Mouse (Mus musculus) T-helper 2 cell (primary cell): ENCODE data around the gene 4933425L06Rik.

Source experiments
- in situ Hi-C: fragments of 300-600 bp; cut with MboI, MseI; formaldehyde crosslinking; loops from one replicate; pipeline ENCODE4 v1.15.1; 2025; ENCODE audit warnings: high pct_unique_total_duplicates

Gene 4933425L06Rik

DNA sequence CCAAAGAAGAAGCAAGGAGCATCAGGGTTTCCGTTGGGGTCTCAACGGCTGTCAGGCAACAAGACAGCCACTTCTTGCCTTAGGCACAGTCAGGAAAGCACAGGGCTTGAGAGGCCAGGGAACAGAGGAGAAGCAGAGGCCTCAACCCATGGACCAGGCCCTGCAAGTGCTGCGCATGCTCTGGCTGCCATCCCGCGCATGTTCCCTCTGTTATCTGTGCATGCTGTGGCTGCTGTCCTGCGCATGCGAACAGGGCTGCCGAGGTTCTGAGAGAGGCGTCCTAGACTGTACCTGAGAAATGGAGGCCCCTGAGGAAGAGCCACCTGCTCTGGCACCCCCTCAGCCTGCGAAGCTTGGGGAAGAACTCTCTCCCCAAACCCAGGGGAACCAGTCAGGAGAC lies at the start of gene 4933425L06Rik:
Gene 4933425L06Rik (plus strand): TSS at position 261 of the 400 bp plus-strand sequence.
- in situ Hi-C loops: no loop called here

DNA sequence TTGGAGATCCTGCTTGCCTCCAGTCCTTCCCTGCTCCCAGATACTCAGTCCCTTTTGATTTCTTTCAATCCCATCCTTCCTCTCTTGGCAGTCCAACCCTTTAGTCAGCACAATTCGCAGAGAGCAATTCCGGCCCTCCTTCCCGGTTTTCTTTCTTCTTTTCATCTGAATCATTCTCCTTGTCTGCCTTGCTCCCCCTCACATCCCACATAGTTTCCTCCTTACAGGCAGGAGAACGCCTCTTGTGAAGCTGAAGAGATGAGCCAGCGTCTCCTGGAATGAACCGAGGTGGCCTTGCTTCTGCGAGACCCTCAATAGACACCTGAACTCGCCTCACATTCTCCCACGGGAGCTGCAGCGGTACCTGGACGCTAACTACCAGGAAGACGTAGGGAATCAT lies 44.1 kb upstream of the 4933425L06Rik start:
- in situ Hi-C loops: no loop called here

DNA sequence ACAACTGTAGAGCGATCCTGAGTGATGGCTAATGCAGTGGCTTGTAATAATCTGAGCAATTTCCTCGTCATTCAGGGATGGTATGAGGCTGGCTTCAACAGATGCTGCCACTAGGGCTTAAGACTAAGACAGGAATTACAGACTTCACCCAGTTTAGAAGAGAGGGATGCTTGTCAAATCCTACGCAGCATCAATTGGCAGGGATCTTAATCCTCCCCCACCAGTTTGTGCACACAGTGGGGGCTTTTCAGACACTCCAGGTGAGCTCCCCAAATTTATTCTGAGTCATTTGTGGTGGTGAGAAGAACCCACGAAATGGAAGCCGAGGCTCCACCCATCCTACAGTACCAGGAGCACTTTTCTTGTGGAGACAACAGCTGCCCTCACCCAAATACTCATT lies 43.6 kb upstream of the 4933425L06Rik start:
- in situ Hi-C loops: no loop called here

DNA sequence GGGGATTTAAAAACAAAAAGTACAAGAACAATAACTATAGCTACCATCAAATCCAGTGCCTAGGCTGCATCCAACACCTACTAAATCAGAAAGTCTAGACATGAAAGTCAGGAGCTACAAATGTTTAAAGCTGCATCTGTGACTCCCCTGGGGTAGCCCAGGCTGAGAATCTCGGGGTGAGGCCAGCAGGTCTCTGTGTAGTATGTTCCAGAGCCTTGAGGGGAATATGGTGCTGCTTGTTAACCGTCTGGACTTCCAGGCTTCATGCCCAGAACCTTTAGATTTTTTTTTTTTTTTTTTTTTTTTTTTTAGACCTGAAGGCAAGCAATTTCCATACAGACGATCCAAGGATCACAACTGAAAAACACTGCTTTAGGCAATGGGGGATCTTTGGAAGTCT lies 38.0 kb upstream of the 4933425L06Rik start:
- in situ Hi-C loops: no loop called here

DNA sequence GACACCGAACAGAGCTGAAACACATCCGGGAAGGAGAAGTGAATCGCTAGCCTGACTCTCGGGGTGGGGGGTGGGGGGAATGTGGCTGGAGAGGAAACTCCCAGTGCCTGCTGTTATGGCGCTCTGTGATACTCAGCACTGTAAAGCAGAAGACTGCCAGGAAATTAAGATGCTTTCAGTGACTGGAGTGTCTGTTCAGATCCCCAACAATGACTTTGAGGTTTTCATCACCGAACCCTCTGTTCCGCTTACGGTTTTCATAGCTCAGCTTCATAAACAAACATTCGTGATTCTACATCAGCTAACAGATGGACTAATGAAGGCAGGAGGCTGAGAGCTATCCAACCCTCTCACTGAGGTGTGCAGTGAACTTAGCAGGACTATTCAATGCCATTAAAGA lies 34.5 kb upstream of the 4933425L06Rik start:
- in situ Hi-C loops: no loop called here

DNA sequence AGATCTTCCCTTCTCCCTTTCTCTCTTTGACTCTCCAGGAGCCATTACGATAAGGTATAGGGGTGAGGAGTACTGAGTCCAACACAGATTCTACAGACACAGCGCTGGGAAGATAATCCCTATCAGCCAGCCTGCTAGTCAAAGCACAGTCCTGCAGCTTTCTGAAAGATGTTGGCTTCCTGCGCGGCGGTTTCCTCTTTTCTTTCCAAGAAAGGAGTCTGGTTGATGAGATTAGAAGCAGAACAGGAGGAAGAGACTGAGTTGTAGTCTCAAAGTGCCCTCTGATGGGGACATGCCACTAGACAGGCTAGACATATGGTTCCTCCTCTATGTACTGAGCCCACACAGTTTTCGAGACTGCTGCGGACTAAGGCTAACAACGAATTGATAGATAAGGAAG lies 33.3 kb upstream of the 4933425L06Rik start:
- in situ Hi-C loops: no loop called here

- in situ Hi-C loops: no loop called here
Observed at GRCm38 (mm10) chr13:105051432-105051831, 30.5 kb upstream of the 4933425L06Rik start.

DNA sequence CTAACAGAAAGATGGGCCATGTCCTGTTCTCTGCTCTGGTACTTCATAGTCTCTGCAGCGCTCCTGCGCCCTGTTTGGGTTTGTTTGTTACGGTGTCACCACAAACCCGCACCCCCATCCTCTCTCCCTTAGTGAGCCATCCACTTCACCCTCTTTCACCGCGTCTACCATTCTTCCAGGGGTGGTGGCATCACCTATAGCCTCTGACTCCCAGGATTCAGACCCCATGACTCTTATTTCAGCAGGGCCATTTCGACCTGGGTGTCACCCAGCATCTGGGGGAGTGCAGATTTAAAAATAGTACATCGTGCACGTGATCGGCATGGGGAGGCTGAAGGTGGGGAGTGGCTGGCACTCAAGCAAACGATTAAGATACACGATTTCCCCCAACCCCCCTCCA lies 28.3 kb upstream of the 4933425L06Rik start:
- in situ Hi-C loops: no loop called here

GRCm38 (mm10) chr13:105054181-105054940 lies 27.6 kb upstream of the 4933425L06Rik start, which contains the start of gene Rgs7bp:
Gene Rgs7bp (minus strand): TSS chr13:105054930.
- in situ Hi-C loops: no loop called here

DNA sequence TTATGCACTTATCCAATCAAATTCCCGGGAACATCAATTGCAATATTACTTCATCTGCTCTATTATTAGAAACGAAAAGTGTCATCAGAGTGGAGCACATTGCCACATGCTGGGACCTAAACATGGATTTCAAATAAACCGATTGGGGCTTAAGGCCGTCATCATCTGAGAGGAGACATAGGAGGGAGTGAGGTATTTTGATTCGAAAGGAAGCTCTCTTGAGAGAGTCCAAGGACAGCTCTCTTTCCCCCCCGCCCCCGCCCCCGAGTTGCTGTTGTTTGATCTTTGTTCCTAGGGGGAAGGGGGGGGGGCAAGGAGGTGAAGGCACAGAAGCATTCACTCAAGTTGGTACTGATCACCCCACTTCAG lies 27.0 kb upstream of the 4933425L06Rik start:
- in situ Hi-C loops: no loop called here

- in situ Hi-C loops: no loop called here
Observed at GRCm38 (mm10) chr13:105055374-105055773, 26.5 kb upstream of the 4933425L06Rik start.

GRCm38 (mm10) chr13:105066119-105066518 lies 15.8 kb upstream of the 4933425L06Rik start:
- in situ Hi-C loops: no loop called here

DNA sequence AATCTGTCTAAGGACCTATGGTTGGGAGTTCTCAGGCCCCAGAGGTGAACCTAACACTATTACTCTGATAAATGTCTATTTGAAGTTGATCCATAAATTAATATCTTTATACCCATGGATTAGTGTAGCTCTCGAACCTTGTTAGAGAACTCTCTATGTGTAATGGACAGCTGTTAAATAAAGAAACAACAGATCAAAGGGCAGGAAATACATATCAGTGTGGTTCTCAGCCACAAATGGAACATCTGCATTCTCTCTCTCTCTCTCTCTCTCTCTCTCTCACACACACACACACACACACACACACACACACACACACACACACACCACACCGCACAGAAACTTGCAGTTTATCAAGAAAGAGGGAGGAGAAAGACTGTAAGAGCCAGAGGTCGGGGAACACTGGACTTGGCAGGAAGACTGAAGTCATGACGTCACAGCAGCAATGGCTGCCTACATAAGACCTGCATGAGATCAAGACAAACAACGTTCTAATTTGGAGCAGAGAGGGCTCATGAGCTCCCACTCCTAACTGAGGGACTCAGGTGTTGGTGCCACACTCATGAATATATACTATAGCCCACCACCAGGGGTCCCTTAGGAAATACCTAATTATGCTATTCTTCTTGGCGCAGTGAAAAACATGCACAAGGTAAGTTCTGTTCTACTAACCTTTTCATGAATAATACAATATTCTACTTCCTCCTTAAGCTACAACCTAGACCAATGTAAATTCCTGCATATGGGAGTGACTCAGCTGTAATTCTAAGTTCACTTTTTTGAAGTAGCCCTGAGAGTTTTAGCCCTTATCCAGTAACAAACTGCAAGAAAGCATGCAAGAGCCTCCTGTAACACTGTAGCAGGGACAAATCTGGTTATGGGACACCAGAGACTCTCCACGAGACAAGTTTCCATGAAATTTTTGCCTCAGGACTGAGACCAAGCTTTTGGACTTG lies 14.8 kb upstream of the 4933425L06Rik start:
- in situ Hi-C loops: no loop called here

DNA sequence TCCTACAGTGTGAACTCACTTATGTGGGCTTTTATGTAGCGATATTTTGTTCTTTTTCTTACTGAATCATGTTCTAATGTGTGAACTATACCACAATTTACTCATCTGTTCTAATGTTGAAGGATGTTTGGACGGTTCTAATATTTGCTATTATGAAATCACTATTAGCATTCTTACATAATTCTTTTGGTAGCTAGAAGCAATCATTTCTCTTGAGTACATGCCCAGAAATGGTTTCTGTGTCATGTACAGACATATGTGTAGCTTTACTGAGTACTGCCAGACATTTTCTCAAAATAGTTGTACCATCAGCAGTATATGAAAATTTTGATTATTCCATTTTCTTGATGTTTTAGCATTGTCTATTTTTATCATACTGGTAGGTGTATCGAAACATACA lies 7.4 kb downstream of the 4933425L06Rik start:
- in situ Hi-C loops: no loop called here

DNA sequence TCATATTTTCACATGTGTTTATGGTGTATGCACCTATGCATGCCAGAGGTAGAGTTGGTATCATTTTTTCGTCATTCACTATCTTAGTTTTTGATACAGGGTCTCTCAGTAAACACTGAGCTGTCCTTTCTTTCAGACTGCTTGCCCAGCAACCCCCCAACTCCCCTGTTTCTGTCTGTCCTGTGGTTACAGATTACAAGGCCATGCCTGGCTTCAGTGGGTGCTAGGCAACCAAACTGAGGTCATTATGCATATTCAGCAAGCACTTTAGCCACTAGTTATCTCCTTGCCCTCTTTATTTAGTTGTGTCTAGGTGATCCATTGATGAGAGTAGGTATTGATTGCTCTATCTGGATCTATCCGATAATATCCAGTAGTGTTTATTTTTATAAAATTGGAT lies 14.4 kb downstream of the 4933425L06Rik start:
- in situ Hi-C loops: no loop called here

- in situ Hi-C loops: no loop called here
Observed at GRCm38 (mm10) chr13:105100705-105101104, 18.8 kb downstream of the 4933425L06Rik start.

- in situ Hi-C loops: no loop called here
Observed at GRCm38 (mm10) chr13:105104385-105104784, 22.5 kb downstream of the 4933425L06Rik start.

DNA sequence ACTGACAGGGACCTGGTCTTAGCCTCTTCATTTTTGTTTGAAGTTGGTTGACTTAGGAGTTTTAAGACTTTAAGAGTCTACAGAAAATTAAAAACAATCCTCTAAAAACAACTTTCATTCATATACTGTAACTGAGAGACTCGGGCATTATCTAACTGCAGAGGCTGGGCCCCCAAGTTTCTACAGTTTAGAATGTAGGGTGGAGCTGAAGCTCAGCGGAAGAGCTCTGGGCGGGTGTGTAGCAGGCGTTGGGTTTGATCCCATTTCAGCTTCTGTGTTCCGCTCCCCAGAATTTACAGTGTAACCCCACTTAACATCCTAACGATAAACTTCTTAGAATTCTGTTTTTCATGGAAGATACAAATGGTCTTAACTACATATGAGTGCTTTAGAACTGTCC lies 29.7 kb downstream of the 4933425L06Rik start:
- in situ Hi-C loops: no loop called here

DNA sequence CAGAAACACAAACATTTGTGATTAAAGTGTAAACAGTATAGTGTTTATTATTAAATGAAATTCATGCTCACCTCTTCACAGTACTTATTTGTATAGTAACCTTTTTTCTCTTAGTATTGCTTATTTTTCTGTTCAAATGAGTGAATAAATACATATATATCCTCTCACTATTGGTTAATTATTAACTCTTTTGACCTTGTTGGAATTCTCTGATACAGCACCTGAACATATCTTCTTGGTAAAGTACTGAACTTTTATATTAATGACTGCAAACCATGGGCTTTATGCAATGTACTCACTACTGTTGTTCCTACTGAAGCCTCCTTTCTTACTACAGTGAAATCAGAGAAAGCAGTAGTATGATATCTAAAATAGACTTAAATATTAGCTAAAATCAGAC lies 39.7 kb downstream of the 4933425L06Rik start:
- in situ Hi-C loops: no loop called here

GRCm38 (mm10) chr13:105122092-105122491 lies 40.2 kb downstream of the 4933425L06Rik start:
- in situ Hi-C loops: no loop called here

DNA sequence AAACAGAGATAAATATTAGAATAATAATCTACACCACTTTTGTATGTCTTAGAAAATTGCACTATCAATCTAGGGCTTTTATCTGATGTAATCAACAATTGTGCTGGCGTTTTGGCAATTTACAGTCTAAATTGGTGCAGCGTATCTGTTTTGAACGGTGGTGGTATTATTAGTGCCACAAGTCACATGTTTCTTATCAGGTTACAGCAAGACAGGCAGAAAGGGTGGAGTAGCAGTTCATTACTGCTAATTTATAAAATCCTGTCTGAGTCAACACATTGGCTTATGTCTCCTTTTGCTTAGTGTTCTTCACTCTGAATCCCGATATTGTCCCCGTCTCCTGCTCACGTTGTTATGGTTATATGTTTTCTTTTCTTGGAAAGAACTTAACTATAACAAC lies 48.2 kb downstream of the 4933425L06Rik start:
- in situ Hi-C loops: no loop called here

DNA sequence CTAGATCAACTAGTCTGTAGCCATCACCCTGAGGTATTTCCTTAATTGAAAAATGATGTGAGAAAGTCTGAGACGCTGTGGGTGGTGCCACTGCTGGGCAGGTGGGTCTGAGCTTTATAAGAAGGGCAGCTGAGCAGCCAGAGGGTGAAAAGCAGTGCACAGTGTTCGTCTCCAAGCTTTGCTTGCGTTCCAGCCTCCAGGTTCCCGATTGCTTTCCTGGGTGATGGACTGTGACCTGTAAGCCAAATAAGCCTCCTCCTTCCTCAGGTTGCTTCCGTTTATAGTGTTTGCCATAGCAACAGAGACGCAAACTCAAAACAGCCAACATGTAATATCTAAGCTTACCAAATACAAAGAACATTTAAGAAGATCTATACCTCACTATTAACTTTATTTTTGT lies 50.4 kb downstream of the 4933425L06Rik start:
- in situ Hi-C loops: no loop called here

- in situ Hi-C loops: no loop called here
Observed at GRCm38 (mm10) chr13:105132776-105133175, 50.9 kb downstream of the 4933425L06Rik start.
